Mouse (Mus musculus) MEL (cell line): ENCODE data around the gene Fblim1.

Source experiments
- CHD2 ChIP-seq: IDR thresholded peaks from 2 replicates; pipeline ENCODE4 v1.6.1; 2011; ENCODE audit warnings: low read length, improper control_type of control experiment
- GATA1 ChIP-seq: IDR thresholded peaks from 2 replicates; pipeline ENCODE4 v1.6.1; 2011; ENCODE audit warnings: low read depth, low read length, improper control_type of control experiment
- MAX ChIP-seq: IDR thresholded peaks from 2 replicates; pipeline ENCODE4 v1.6.1; 2011; ENCODE audit warnings: low read length, improper control_type of control experiment
- MAZ ChIP-seq: IDR thresholded peaks from 2 replicates; pipeline ENCODE4 v1.6.1; 2012; ENCODE audit warnings: low read depth, mild to moderate bottlenecking, inconsistent platforms, low read length, improper control_type of control experiment
- POLR2A ChIP-seq, 2 experiments: IDR thresholded peaks; 2 replicates each; pipeline ENCODE4 v1.6.1; 2011 to 2012; ENCODE audit warnings: low read length in 2 of 2, mild to moderate bottlenecking in 2 of 2, control low read depth in 1 of 2, improper control_type of control experiment in 1 of 2, low read depth in 1 of 2, moderate library complexity in 1 of 2; ENCODE audit not compliant: control insufficient read depth in 1 of 2, insufficient read depth in 1 of 2, poor library complexity in 1 of 2
- TAL1 ChIP-seq: IDR thresholded peaks from 2 replicates; pipeline ENCODE4 v1.6.1; 2012; ENCODE audit warnings: mild to moderate bottlenecking, inconsistent platforms, low read length, moderate library complexity, mixed read lengths
- TCF12 ChIP-seq: IDR thresholded peaks from 2 replicates; pipeline ENCODE4 v1.6.1; 2014; ENCODE audit warnings: low read depth, mild to moderate bottlenecking, inconsistent platforms, low read length, improper control_type of control experiment, moderate library complexity
- UBTF ChIP-seq: IDR thresholded peaks from 2 replicates; pipeline ENCODE4 v1.6.1; 2012; ENCODE audit warnings: low read depth, mild to moderate bottlenecking, inconsistent platforms, low read length, improper control_type of control experiment, moderate library complexity, borderline replicate concordance; ENCODE audit not compliant: insufficient read depth

- TF ChIP-seq UBTF (no peak), TCF12 (no peak), POLR2A (IDR thresholded peaks at IDR 0.05; ENCODE audit: control insufficient read depth in 1 of 2, insufficient read depth in 1 of 2, low read depth in 1 of 2, low read length in 2 of 2, poor library complexity in 1 of 2) (no peak), CHD2 (no peak), GATA1 (no peak), MAX (no peak), MAZ (no peak), TAL1 (no peak)
Observed at GRCm38 (mm10) chr4:141572668-141573358, 33.1 kb downstream of the Fblim1 start.
